Mouse (Mus musculus): Measurements from ENCODE around the gene Hoxa9.

DNA sequence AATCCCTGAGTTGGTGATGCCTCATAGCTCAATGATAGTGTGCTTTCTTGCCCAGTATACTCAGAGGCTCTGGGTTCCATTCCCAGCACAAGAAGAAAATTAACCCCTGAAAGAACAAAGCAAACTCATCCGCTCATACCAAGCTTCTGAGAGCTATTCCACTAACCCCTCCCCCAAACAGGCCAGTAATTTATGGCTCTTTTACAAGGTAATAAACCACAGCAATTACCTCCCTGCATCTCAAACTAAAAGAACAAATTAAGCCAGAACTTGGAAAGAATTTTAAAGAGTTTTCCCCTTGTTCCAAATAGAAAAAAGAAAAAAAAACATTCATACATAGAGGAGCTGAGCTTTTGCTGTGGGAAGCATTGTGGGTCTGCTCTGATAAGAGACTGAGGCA lies 48.1 kb downstream of the Hoxa9 start:
- no peak for TF ChIP-seq HCFC1 (IDR thresholded peaks at IDR 0.05; ENCODE audit: borderline replicate concordance, insufficient read depth, low read length)
- no peak for TF ChIP-seq ZC3H11A (IDR thresholded peaks at IDR 0.05; ENCODE audit: borderline replicate concordance, low read depth, low read length)
- no peak for TF ChIP-seq CHD2 (IDR thresholded peaks at IDR 0.05; ENCODE audit: low read depth, low read length)
- TF ChIP-seq MAFK (IDR thresholded peaks at IDR 0.05; ENCODE audit: insufficient read depth, low read depth, low read length): no peak
